Mouse (Mus musculus) intestine, postnatal 0 days (tissue): ENCODE results near the gene Hat1. TPM values are rescaled to one million over a fixed set of nuclear protein-coding genes. Genes with fewer than 3 reads are reported as not detected.
A peak's percentile ranks its signal among the peaks of the same experiment; 100 is the strongest.

Experiments
- ATAC-seq: fragments of 200-750 bp; cut with Nextera tagmentation; 2 replicates; pipeline ENCODE4 v1.8.0; 2017; ENCODE audit warnings: mild to moderate bottlenecking, moderate TSS enrichment, moderate library complexity
- H3K27ac ChIP-seq: fragments of 300-500 bp; sonication (generic); 2 replicates; pipeline ENCODE4 v1.5.1; 2014; ENCODE audit warnings: mild to moderate bottlenecking, low read depth, low read length, moderate library complexity
- H3K27me3 ChIP-seq: fragments of 300-500 bp; sonication (generic); replicated peaks from 2 replicates; pipeline ENCODE4 v1.6.1; 2014; ENCODE audit warnings: low read length, mixed read lengths; ENCODE audit not compliant: control insufficient read depth, insufficient read depth
- H3K36me3 ChIP-seq: fragments of 300-500 bp; sonication (generic); 2 replicates; pipeline ENCODE4 v1.6.1; 2014; ENCODE audit warnings: mild to moderate bottlenecking, moderate library complexity; ENCODE audit not compliant: control insufficient read depth, insufficient read depth
- H3K4me1 ChIP-seq: fragments of 300-500 bp; sonication (generic); replicated peaks from 2 replicates; pipeline ENCODE4 v1.6.1; 2014; ENCODE audit warnings: antibody characterized with exemption, low read length, mixed read lengths; ENCODE audit not compliant: control insufficient read depth, insufficient read depth
- H3K4me2 ChIP-seq: fragments of 300-500 bp; sonication (generic); replicated peaks from 2 replicates; pipeline ENCODE4 v1.6.1; 2014; ENCODE audit warnings: low read depth, mild to moderate bottlenecking, moderate library complexity
- H3K4me3 ChIP-seq: fragments of 300-500 bp; sonication (generic); 2 replicates; pipeline ENCODE4 v1.5.1; 2014; ENCODE audit warnings: low read depth, low read length
- H3K9ac ChIP-seq: fragments of 300-500 bp; sonication (generic); 2 replicates; pipeline ENCODE4 v1.6.1; 2014; ENCODE audit warnings: mild to moderate bottlenecking, low read depth, low read length
- H3K9me3 ChIP-seq: fragments of 300-500 bp; sonication (generic); 2 replicates; pipeline ENCODE4 v1.6.1; 2016; ENCODE audit warnings: mixed run types; ENCODE audit not compliant: control insufficient read depth
- CTCF ChIP-seq: sonication (generic); IDR thresholded peaks from 2 replicates; pipeline ENCODE4 v1.5.1; 2016; ENCODE audit warnings: low read depth, mild to moderate bottlenecking, control low read depth, antibody characterized with exemption, moderate library complexity
- WGBS: fragments of 180-500 bp; shearing (Covaris S2); extraction: QIAGEN DNeasy Blood & Tissue Kit; methylation state at CpG from one replicate; pipeline ENCODE4 v1.1.7; 2014; 5-methylcytosine and 5-hydroxymethylcytosine counted together
- polyA plus RNA-seq: library from polyadenylated mRNA; unstranded; fragments of >200 nt; fragmentation: Nextera tagmentation; extraction: Ambion mirVana; gene quantifications from 2 replicates; pipeline ENCODE4 v1.2.1, GENCODE M21; 2015

Gene Hat1
- 39.4 and 39.6 TPM in 2 replicates for polyA plus RNA-seq

DNA sequence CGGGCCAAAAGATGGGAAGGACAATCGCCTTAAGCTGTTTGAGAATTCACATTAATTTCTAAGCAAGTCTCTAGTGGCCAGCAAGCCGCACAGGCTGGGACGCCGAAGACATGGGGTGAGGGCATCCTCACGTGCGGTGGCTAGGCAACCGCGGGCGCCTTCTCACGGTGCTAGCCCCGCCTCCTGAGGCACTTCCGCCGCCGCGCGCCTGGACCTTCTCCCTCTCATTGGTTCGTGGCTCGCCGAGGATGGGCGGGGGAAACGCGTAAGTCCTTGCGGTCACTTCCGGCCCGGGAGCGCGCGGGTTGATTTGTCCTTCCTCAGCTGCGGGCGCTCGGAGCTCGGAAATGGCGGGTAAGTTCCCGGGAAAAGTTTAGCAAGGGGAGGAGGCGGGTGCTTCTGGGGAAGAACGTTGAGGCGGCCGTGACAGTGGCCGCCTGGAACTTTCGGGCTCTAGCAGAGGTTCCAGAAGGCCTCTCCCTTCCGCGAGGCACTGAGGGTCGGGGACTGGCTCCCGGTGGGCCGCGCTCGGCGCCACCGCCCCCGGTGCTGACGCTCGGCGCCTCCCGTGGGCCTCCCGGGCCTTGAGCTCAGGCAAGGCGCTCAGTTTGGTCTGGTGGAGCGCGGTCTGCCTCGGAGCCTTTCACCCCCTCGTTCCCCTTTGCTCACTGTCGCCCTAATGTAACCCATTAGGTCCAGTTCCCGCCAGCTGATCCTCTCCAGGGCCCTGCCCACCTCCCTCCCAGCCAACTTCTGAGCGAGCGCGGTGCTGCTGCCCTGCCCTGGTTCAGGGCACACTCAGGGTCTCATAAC, at the start of gene Hat1:
Hat1 (plus strand) TSS at position 8 of the 813 bp plus-strand sequence.
- Histone ChIP-seq H3K27ac (peak within 1 kb of the TSS; percentile 72), H3K9ac (peak within 1 kb of the TSS; percentile 74), H3K4me2 (peak within 1 kb of the TSS; percentile 83), H3K4me1 (0 out of 2 replicates have a peak, but pooled peaks cover 2% of the 10 kb centered on the region), H3K4me3 (peak within 1 kb of the TSS; percentile 89), H3K9me3 (no peaks in the 10 kb centered on the region), H3K36me3 (no peaks in the 10 kb centered on the region), H3K27me3 (no peaks in the 10 kb centered on the region)
- TF ChIP-seq CTCF, result no peak
- ATAC-seq, result peak; percentile 98
- WGBS, result under 1% methylated on average over 65 of the region's 66 CpGs

- ATAC-seq, result no peak
- no peaks in the 10 kb centered on the region; the same call in 1 of the 2 replicates for H3K36me3 ChIP-seq
- 82% methylated on average over 5 of the region's 5 CpGs for WGBS
- H3K9me3 ChIP-seq, result no peaks in the 10 kb centered on the region
- no peak overlapping the region for H3K4me2 ChIP-seq
- H3K27ac ChIP-seq, result no peak overlapping the region
- H3K27me3 ChIP-seq, result no peaks in the 10 kb centered on the region
- H3K4me1 ChIP-seq, result no peaks in the 10 kb centered on the region
- no peak overlapping the region for H3K4me3 ChIP-seq
- no peak overlapping the region for H3K9ac ChIP-seq
- TF ChIP-seq CTCF, result no peak
Measured at GRCm38 (mm10) chr2:71340126-71340525, 48.6 kb upstream of the Hat1 start.

- 95% methylated on average over 10 of the region's 10 CpGs for WGBS
- no peaks in the 10 kb centered on the region; the same call in 1 of the 2 replicates for H3K36me3 ChIP-seq
- peak; percentile 37; the same call in 1 of the 2 replicates for TF ChIP-seq CTCF
Measured at GRCm38 (mm10) chr2:71343884-71344640, 44.7 kb upstream of the Hat1 start.

GRCm38 (mm10) chr2:71347160-71347559, 41.6 kb upstream of the Hat1 start:
- Histone ChIP-seq H3K4me2 (no peak overlapping the region), H3K9me3 (no peaks in the 10 kb centered on the region), H3K36me3 (no peaks in the 10 kb centered on the region; the same call in 1 of the 2 replicates), H3K4me3 (no peak overlapping the region), H3K27ac (no peak overlapping the region), H3K4me1 (no peaks in the 10 kb centered on the region), H3K9ac (no peak overlapping the region), H3K27me3 (no peaks in the 10 kb centered on the region)
- 87% methylated on average over 10 of the region's 10 CpGs for WGBS
- no peak for ATAC-seq
- no peak for TF ChIP-seq CTCF

More at GRCm38 (mm10) chr2:71343884-71344640, 44.7 kb upstream of the Hat1 start:
- ATAC-seq, result no peak
- Histone ChIP-seq H3K4me2 (no peak overlapping the region), H3K9me3 (no peaks in the 10 kb centered on the region), H3K27me3 (no peaks in the 10 kb centered on the region), H3K27ac (no peak overlapping the region), H3K4me1 (no peaks in the 10 kb centered on the region), H3K9ac (no peak overlapping the region), H3K4me3 (no peak overlapping the region)

GRCm38 (mm10) chr2:71347732-71348490, 40.8 kb upstream of the Hat1 start:
- TF ChIP-seq CTCF, result no peak
- H3K9me3 ChIP-seq, result no peaks in the 10 kb centered on the region
- ATAC-seq, result no peak

More at GRCm38 (mm10) chr2:71347732-71348490, 40.8 kb upstream of the Hat1 start:
- Histone ChIP-seq H3K27me3 (no peaks in the 10 kb centered on the region), H3K4me2 (no peak overlapping the region), H3K9ac (no peak overlapping the region), H3K4me3 (no peak overlapping the region), H3K36me3 (no peaks in the 10 kb centered on the region; the same call in 1 of the 2 replicates), H3K27ac (no peak overlapping the region), H3K4me1 (no peaks in the 10 kb centered on the region)
- 94% methylated on average over 20 of the region's 20 CpGs for WGBS
